Mouse (Mus musculus): ENCODE measurements around the gene Cib1.

The Cib1 gene

DNA sequence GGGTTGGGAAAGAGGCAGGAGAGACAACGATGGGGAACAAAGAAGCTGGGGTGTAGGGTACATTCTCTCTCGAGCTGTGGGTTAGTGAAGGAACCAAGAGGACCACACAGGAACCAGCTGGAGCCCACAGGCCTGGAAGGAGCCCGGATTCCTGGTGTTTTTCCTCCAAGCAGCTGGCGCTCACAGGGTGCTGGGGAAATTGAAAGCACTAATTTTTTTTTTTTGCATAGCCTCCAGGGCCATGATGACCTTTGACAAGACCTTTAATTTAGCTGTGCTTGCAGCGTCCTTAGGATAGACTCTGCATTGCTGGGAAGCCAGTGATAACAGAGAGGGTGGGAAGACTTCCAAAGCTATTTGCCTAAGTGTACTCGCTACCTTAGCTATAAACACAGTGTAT, 47.6 kb downstream of the Cib1 start:
- no peak for DNase-seq (ENCODE audit: low spot score in 2 of 2)

- DNase-seq (ENCODE audit: low spot score in 2 of 2), result no peak
Observed at GRCm38 (mm10) chr7:80184551-80184950, 48.1 kb downstream of the Cib1 start.

DNA sequence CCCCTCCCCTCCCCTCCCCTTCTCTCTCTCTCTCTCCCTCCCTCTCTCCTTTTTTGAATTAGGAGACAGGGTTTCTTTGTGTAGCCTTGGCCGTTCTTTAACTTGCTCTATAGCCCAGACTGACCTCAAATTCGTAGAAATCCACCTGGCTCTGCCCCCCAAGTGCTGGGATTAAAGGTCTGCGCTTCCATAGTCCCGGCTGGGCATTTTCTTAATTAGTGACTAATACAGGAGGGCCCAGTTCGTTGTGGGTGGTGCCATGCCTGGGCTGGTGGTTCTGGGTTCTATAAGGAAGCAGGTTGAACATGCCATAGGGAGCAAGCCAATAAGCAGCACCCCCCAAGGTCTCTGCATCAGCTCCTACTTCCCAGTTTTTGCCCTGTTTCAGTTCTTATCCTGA, 48.6 kb downstream of the Cib1 start:
- no peak for DNase-seq (ENCODE audit: low spot score in 2 of 2)

GRCm38 (mm10) chr7:80183466-80183865, 49.1 kb downstream of the Cib1 start:
- no peak for DNase-seq (ENCODE audit: low spot score in 2 of 2)

GRCm38 (mm10) chr7:80182139-80182538, 50.5 kb downstream of the Cib1 start:
- no peak for DNase-seq (ENCODE audit: low spot score in 2 of 2)

DNA sequence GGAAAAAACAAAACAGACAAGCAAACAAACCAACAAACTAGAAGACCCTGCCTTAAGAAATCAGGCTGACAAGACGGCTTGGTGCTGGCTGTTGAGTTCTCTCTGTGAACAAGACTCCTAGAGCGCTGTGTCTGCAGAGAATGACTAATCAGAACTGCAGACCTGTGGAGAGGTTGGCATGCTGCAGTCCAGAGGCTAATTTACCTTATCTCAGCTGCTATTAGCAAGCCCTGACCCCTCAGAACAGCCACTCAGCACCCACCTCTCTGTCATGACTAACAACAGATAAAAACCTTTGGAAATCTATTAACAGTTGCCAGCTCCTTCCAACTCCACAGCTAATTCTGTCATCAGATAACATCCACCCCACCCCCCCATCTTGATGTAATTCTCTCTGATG, 51.5 kb downstream of the Cib1 start:
- no peak for DNase-seq (ENCODE audit: low spot score in 2 of 2)

DNA sequence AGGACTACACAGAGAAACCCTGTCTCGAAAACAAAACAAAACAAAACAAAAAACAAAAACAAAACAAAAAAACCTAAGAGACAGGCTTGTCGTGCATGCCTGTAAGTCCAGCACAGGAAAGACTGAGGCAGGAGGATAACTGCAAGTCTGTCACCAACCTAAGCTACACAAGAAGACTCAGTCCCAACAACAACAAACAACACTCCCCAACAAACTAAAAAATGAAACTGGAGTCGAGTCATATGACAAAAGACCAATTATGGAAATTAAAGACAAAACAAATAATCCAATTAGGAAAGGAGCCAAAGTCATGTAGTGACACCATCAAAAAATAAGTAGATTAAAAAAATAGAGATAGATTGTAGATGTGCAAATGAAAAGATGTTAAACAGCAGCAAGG, 52.4 kb downstream of the Cib1 start:
- DNase-seq (ENCODE audit: low spot score in 2 of 2), result no peak

DNA sequence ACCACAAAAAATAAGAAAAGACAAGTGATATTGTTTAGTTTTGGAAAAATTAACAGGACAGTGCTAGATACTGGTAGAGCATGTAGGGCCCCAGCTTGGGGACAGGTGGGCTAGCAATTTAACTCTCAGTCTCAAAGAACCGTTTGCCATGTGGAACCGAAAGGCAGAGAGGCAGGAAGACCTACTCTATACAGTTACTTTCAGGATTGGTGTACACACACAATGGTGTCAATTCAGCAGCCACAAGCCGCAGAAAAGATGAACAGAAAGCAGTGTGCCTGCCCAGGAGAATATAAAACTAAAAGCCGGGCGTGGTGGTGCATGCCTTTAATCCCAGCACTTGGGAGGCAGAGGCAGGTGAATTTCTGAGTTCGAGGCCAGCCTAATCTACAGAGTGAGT, 52.8 kb downstream of the Cib1 start:
- no peak for DNase-seq (ENCODE audit: low spot score in 2 of 2)

DNA sequence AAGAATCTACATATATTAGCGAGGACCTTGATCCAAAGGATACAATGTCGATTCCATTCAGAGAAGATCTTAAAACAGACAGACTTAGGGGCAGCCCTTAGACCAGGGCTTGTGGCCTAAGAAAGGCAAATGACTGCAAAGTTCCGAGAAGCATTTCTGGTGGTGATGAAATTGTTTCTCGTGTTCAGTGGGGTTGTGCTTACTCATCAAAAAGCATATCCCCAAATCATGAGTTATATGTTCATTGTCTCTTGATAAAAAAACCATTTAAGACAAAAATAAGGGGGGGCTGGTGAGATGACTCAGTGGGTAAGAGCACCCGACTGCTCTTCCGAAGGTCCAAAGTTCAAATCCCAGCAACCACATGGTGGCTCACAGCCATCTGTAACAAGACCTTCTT, 53.3 kb downstream of the Cib1 start:
- no peak for DNase-seq (ENCODE audit: low spot score in 2 of 2)

GRCm38 (mm10) chr7:80178037-80178729, 54.4 kb downstream of the Cib1 start:
- no peak for DNase-seq (ENCODE audit: low spot score in 2 of 2)

DNA sequence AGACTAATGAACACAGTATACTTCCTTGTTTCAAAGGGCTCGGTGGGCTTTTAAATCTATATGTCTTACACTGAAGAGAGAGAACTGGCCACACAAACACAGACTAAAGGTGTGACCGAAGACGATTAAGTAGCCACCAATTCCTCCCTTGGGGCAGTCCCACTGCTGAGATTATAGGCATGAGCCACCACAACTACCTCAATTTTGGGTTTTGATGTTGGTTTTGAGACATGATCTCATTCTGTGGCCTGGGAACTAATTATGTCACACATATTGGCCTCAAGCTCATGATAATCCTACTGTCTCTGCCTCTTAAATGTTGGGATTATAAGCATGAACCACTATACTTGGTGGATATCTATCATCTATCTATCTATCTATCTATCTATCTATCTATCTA, 55.2 kb downstream of the Cib1 start:
- DNase-seq (ENCODE audit: low spot score in 2 of 2), result no peak

All from left cerebral cortex, adult 9 months (tissue).